Mouse (Mus musculus) layer of hippocampus, adult 8-10 months (tissue): ENCODE measurements around the gene Ltbr. TPM values are rescaled to one million over a fixed set of nuclear protein-coding genes. Genes with fewer than 3 reads are reported as not detected.
"Not testable (repeated sequence)": the region's sequence is repeated elsewhere in the genome, so short reads cannot be mapped to it uniquely, and the experiment has no call there.

Experiments used
- DNase-seq, 2 experiments: peaks; one replicate each; pipeline ENCODE4 v3.0.0; 2022; ENCODE audit warnings: low spot score in 2 of 2
- total RNA-seq, 4 experiments: library from RNA; stranded (reverse); gene quantifications; 2 replicates each; pipeline ENCODE4 v1.2.4; 2022

The Ltbr gene
- total RNA-seq, 4 experiments from 2014 or later = 8.1 to 16.8 (median 11.5) TPM

DNA sequence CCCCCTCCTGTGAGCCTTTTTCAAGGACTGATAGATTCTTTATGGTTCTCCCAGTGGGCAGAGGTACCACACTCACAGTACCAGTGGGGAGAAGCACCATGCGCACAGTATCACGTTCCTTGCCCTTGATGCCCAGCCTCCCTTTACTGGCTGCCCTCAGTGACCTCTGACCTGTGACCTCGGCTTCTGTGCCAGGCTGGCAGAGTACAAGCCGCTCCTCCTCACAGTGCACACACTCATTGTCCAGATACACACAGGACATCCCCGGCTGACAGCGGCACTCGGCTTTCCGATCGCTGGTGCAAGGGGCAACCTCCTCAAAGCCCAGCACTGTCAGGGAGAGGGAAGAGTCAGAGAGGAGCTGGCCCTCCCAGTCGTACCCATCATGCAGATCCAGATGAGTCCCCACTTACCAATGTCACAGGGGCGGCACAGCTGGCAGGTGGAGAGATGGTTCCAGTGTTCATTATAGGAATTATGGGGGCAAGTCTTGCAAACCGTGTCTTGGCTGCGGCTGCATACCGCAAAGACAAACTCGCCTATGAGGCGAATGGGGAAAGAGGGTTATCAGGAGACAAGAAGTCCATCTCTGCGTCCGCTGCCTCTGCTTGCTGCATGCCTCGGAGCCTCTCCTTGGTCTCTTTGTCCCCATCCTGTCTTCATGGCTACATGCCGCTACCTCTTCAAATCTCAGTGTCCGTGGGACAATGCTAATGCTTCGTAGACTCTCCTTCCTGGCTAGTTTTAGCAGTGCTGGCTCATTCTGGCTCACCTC, 917 bp downstream of the Ltbr start:
- DNase-seq = no peak

- no peak for DNase-seq
These were observed 1.5 kb downstream of the Ltbr start for GRCm38 (mm10) chr6:125312171-125312570.

DNA sequence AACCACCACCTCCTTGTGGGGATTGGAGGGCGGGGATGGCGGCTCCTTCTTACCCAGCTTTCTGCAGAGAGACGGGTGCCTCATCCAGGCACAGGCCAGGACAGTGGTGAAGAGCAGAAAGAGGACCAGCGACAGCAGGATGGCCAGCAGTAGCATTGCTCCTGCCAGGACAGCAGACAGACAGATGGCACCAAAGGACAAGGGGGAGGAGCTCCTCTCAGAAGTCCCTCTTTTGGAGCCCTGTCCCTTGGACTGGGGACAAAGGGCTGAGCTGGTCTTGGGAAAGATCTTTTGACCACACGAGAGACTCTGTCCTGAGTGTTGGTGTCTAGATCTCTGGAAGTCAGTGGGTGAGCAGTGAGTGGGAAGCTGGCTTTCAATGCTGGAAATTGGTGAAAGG, 4.3 kb downstream of the Ltbr start:
- DNase-seq = no peak

DNA sequence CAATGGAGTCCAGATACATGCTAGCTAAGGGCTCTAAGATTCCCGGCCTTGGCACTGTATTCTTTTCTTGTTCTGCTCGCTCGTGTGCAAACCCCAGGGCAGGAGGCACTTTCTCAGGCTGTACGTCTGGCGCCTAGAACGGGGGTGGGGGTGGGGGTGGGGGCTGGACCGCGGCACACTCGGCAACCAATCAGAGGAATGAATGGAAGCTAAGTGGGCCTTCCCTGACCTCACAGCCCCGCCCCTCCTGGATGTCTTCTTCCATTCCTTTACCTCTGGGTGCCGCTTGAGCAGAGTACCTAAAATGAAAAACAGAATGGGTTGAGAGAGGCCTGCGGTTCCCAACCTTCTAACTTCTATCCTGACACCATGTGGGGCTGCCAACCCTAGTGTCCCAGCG, 4.8 kb downstream of the Ltbr start:
- DNase-seq = no peak

DNA sequence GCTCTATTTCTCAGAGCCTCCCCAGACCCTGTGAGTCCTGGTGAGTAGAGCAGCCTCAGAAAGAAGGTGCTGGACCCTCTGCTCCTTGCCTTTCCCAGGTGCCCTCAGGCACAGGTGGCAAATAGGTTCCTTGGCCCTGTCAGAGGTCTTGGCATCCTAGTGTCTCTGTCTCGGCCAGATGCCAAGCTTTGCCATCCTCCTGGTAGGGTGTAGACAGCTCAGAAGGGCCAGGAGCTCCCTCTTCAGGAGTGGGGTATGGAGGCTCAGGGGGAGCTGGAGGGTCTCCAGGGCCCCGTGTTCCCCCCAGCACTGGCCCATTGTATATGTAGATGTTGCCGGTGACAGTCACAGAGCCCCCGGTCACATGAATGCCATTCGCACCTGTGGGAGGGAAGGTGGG, 6.6 kb downstream of the Ltbr start:
- no peak for DNase-seq

GRCm38 (mm10) chr6:125305465-125305864, 8.2 kb downstream of the Ltbr start:
- no peak for DNase-seq

GRCm38 (mm10) chr6:125304408-125304807, 9.3 kb downstream of the Ltbr start:
- not testable (repeated sequence) for DNase-seq

GRCm38 (mm10) chr6:125303242-125303641, 10.4 kb downstream of the Ltbr start:
- DNase-seq = no peak

- no peak for DNase-seq
These were observed 11.3 kb downstream of the Ltbr start for GRCm38 (mm10) chr6:125302231-125302982.

GRCm38 (mm10) chr6:125300982-125301381, 12.7 kb downstream of the Ltbr start:
- no peak for DNase-seq

DNA sequence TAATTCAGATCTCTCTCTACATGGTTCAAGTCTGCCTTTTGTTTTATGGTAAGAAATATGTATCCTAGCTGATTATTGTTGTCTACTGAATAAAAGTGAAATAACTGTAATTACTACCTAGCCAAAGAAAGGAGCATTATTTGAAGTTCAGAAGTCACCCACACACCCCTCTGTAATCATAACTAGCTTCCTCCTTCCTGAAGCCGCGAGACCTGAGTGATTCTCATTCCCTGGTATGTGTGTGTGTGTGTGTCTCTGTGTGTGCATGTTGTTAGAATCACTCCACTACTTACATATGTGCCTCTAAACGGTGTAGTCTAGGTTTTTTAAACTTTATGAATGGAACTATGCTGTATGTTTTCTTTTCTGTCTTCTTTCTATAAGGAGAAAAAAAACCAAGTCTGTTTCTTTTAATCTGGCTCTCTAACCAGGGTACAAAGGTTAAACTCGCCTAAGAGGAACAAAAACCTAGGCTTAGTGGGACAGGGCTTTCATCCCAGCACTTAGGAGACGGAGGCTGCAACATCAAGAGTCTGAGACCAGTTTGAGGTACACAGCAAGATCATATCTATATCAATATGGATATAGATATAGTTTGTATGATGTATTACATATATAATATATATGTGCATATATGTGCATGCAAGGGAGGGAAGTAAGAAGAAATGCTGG, 16.4 kb downstream of the Ltbr start:
- no peak for DNase-seq

DNA sequence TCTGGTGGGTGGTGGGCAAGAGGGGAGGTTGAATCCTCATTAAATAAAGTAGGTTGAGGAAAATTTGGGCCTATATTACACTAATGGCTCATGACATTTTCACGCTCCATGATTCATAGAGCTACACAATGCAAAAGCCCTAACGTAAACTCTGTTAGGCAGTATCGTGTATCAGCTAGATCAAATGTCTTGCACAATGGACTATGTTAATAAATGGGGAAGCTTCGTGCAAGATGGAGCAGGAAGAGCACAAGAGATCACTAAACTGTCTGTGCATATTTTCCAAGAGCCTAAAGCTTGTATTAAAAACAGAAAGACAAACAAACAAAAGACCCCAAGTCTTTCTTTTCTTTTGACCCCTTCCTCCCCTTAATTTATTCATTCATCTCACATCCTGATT, 19.6 kb downstream of the Ltbr start:
- DNase-seq = no peak

GRCm38 (mm10) chr6:125292256-125292655, 21.4 kb downstream of the Ltbr start:
- DNase-seq = no peak

GRCm38 (mm10) chr6:125291329-125291728, 22.4 kb downstream of the Ltbr start:
- peak; percentile 34 to 49 for DNase-seq

GRCm38 (mm10) chr6:125288730-125289129, 25.0 kb downstream of the Ltbr start:
- DNase-seq = no peak

- no peak for DNase-seq
These were observed 26.7 kb downstream of the Ltbr start for GRCm38 (mm10) chr6:125286944-125287343.

- DNase-seq = no peak
These were observed 27.8 kb downstream of the Ltbr start, which contains the start of gene Tuba3a for GRCm38 (mm10) chr6:125285890-125286289. Gene Tuba3a (minus strand): TSS chr6:125286042.

DNA sequence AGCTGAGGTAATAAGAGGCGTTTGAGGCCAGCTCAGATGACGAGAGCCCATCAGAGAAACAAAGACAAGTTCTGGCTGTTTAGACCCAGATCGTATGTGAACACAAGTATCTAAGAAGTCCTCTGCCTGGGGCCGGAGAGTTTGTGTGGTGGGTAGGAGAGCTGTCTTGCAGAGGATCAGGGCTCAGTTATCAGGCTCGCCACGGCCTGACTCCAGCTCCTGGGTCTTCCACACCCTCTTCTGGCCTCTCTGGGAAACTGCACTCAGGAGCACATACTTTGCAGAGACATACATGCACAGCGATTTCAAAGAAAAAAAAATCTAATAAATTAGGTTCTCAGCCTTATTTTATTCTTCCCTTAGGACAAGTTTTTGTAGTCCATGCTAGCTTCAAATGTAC, 28.9 kb downstream of the Ltbr start:
- no peak for DNase-seq

- no peak for DNase-seq
These were observed 29.4 kb downstream of the Ltbr start for GRCm38 (mm10) chr6:125284250-125284649.

DNA sequence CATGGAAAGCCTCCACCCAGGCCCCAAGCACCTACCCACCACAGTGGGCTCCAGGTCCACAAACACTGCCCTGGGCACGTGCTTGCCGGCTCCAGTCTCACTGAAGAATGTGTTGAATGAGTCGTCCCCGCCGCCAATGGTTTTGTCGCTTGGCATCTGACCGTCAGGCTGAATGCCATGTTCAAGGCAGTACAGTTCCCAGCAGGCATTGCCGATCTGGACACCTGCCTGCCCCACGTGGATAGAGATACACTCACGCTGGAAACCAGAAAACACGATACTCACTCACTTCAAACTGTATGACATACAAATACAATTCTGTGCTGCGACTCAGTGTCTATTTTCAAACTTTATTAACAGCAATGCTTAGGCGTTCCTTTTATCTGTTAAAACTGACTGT, 31.0 kb downstream of the Ltbr start:
- not testable (repeated sequence) for DNase-seq

GRCm38 (mm10) chr6:125279729-125280128, 34.0 kb downstream of the Ltbr start:
- no peak for DNase-seq
